ENCODE assay signal across 8 mouse cellular contexts in genomic region chr10:106632171-106632935, GRCm38 (mm10).
DNase-seq lines count a peak whose midpoint lies in the region; ATAC-seq lines count a peak whose summit lies in the region.

No protein-coding gene starts in this region.

- no peak overlapping the region for H3K27ac ChIP-seq in heart, embryonic 16.5 days (ENCODE audit: low read length)
- H3K27ac ChIP-seq in heart, embryonic 10.5 days = no peak overlapping the region
- no peak overlapping the region for H3K27ac ChIP-seq in intestine, embryonic 14.5 days (ENCODE audit: low read depth)
- H3K27ac ChIP-seq in midbrain, embryonic 10.5 days (replicated peaks) = peak overlapping the region; percentile 6; the same call in 1 of the 2 replicates

- ATAC-seq in heart, embryonic 16.5 days (replicated peaks; ENCODE audit: extremely low read depth, insufficient read depth, low FRiP score) = no peak
- ATAC-seq in intestine, embryonic 14.5 days (replicated peaks; ENCODE audit: low FRiP score, low TSS enrichment, low read depth) = 0 out of 2 replicates have a peak, but pooled peaks have one; percentile 50
- ATAC-seq in activated CD4-positive, CD25-positive, alpha-beta regulatory T cell, adult 4 months = no peak

- H3K4me3 ChIP-seq in heart, embryonic 16.5 days (ENCODE audit: low read length) = peak overlapping the region; percentile 21; the same call in 1 of the 2 replicates
- no peak overlapping the region for H3K4me3 ChIP-seq in heart, embryonic 10.5 days
- H3K4me3 ChIP-seq in intestine, embryonic 14.5 days (ENCODE audit: low read depth, low read length) = peak overlapping the region; percentile 18; the same call in 1 of the 2 replicates
- peak overlapping the region; percentile 29; the same call in 1 of the 2 replicates for H3K4me3 ChIP-seq in midbrain, embryonic 10.5 days

- H3K9ac ChIP-seq in heart, embryonic 16.5 days (ENCODE audit: low read length) = no peak overlapping the region
- H3K9ac ChIP-seq in intestine, embryonic 14.5 days (ENCODE audit: low read length) = no peak overlapping the region

- H3K27me3 ChIP-seq in heart, embryonic 16.5 days (ENCODE audit: control insufficient read depth, insufficient read depth, low read length) = no peaks in the 10 kb centered on the region
- no peaks in the 10 kb centered on the region for H3K27me3 ChIP-seq in heart, embryonic 10.5 days (ENCODE audit: insufficient read depth, poor library complexity, severe bottlenecking)
- H3K27me3 ChIP-seq in intestine, embryonic 14.5 days (replicated peaks; ENCODE audit: control insufficient read depth, insufficient read depth, low read length) = no peaks in the 10 kb centered on the region
- no peaks in the 10 kb centered on the region for H3K27me3 ChIP-seq in midbrain, embryonic 10.5 days (ENCODE audit: low read depth, poor library complexity, severe bottlenecking)

- H3K4me1 ChIP-seq in heart, embryonic 16.5 days (ENCODE audit: control insufficient read depth, insufficient read depth, low read length) = no peaks in the 10 kb centered on the region
- no peaks in the 10 kb centered on the region for H3K4me1 ChIP-seq in heart, embryonic 10.5 days
- no peaks in the 10 kb centered on the region for H3K4me1 ChIP-seq in intestine, embryonic 14.5 days (replicated peaks; ENCODE audit: control insufficient read depth, insufficient read depth, low read length)
- H3K4me1 ChIP-seq in midbrain, embryonic 10.5 days = peaks cover 8% of the 10 kb centered on the region

- no peaks in the 10 kb centered on the region for H3K36me3 ChIP-seq in heart, embryonic 16.5 days (ENCODE audit: control insufficient read depth, insufficient read depth)
- no peaks in the 10 kb centered on the region for H3K36me3 ChIP-seq in heart, embryonic 10.5 days
- H3K36me3 ChIP-seq in intestine, embryonic 14.5 days (ENCODE audit: control insufficient read depth, insufficient read depth, low read length) = no peaks in the 10 kb centered on the region
- H3K36me3 ChIP-seq in midbrain, embryonic 10.5 days = no peaks in the 10 kb centered on the region

- H3K9me3 ChIP-seq in heart, embryonic 16.5 days (replicated peaks; ENCODE audit: control insufficient read depth, low read length) = no peaks in the 10 kb centered on the region
- H3K9me3 ChIP-seq in heart, embryonic 10.5 days = no peaks in the 10 kb centered on the region
- no peaks in the 10 kb centered on the region for H3K9me3 ChIP-seq in intestine, embryonic 14.5 days (ENCODE audit: control insufficient read depth, low read length)
- no peaks in the 10 kb centered on the region for H3K9me3 ChIP-seq in midbrain, embryonic 10.5 days (replicated peaks)

- WGBS in heart, embryonic 16.5 days = 56% methylated on average over 18 of the region's 18 CpGs
- 71% methylated on average over 18 of the region's 18 CpGs for WGBS in heart, embryonic 10.5 days
- WGBS in intestine, embryonic 14.5 days = 45% methylated on average over 18 of the region's 18 CpGs
- WGBS in midbrain, embryonic 10.5 days = 50% methylated on average over 18 of the region's 18 CpGs

- peak overlapping the region; percentile 37 for H3K4me2 ChIP-seq in heart, embryonic 16.5 days (ENCODE audit: low read depth, low read length)
- H3K4me2 ChIP-seq in intestine, embryonic 14.5 days (ENCODE audit: low read length) = peak overlapping the region; percentile 37

- DNase-seq in heart, embryonic 10.5 days (ENCODE audit: low spot score) = no peak
- peak; percentile 78 for DNase-seq in cerebellum, adult 9-11 months
- no peak for DNase-seq in intestine, embryonic 14.5 days (ENCODE audit: low spot score)
- DNase-seq in midbrain, embryonic 10.5 days (ENCODE audit: low spot score) = no peak
- DNase-seq in natural killer cell, adult 2 months (ENCODE audit: low spot score in 2 of 2) = no peak
- DNase-seq in spleen, adult 12 weeks (ENCODE audit: low spot score) = no peak
